Mouse (Mus musculus) lung, embryonic 14.5 days (tissue): ENCODE data around the gene Wbp1. TPM values are rescaled to one million over a fixed set of nuclear protein-coding genes. Genes with fewer than 3 reads are reported as not detected.

Experiments
- ATAC-seq: fragments of 200-750 bp; cut with Nextera tagmentation; 2 replicates; pipeline ENCODE4 v1.8.0; 2017; ENCODE audit warnings: mild to moderate bottlenecking, moderate TSS enrichment, moderate library complexity; ENCODE audit not compliant: insufficient read depth
- DNase-seq: peaks from one replicate; pipeline ENCODE4 v3.0.0-alpha.2; 2015
- H3K27ac ChIP-seq: fragments of 300-500 bp; sonication (generic); 2 replicates; pipeline ENCODE4 v1.5.1; 2014; ENCODE audit warnings: low read depth, mild to moderate bottlenecking, moderate library complexity
- H3K27me3 ChIP-seq: fragments of 300-500 bp; sonication (generic); 2 replicates; pipeline ENCODE4 v1.6.1; 2014; ENCODE audit warnings: low read length, control low read depth; ENCODE audit not compliant: insufficient read depth
- H3K36me3 ChIP-seq: fragments of 300-500 bp; sonication (generic); 2 replicates; pipeline ENCODE4 v1.6.1; 2014; ENCODE audit warnings: control low read depth; ENCODE audit not compliant: insufficient read depth
- H3K4me1 ChIP-seq: fragments of 300-500 bp; sonication (generic); 2 replicates; pipeline ENCODE4 v1.6.1; 2014; ENCODE audit warnings: antibody characterized with exemption, control low read depth; ENCODE audit not compliant: insufficient read depth
- H3K4me2 ChIP-seq: fragments of 300-500 bp; sonication (generic); 2 replicates; pipeline ENCODE4 v1.6.1; 2014; ENCODE audit warnings: mild to moderate bottlenecking
- H3K4me3 ChIP-seq: fragments of 300-500 bp; sonication (generic); 2 replicates; pipeline ENCODE4 v1.5.1; 2014; ENCODE audit warnings: low read depth, low read length
- H3K9ac ChIP-seq: fragments of 300-500 bp; sonication (generic); 2 replicates; pipeline ENCODE4 v1.6.1; 2014
- H3K9me3 ChIP-seq: fragments of 300-500 bp; sonication (generic); 2 replicates; pipeline ENCODE4 v1.6.1; 2016; ENCODE audit warnings: low read depth, low read length, control low read depth
- CTCF ChIP-seq: IDR thresholded peaks from 2 replicates; pipeline ENCODE4 v1.5.1; 2016; ENCODE audit warnings: antibody characterized with exemption, low read depth
- WGBS: fragments of 180-500 bp; shearing (Covaris S2); extraction: QIAGEN DNeasy Blood & Tissue Kit; methylation state at CpG from one replicate; pipeline ENCODE4 v1.1.7; 2014; 5-methylcytosine and 5-hydroxymethylcytosine counted together
- polyA plus RNA-seq: library from polyadenylated mRNA; unstranded; fragments of >200 nt; fragmentation: Nextera tagmentation; extraction: Ambion mirVana; gene quantifications from 2 replicates; pipeline ENCODE4 v1.2.1, GENCODE M21; 2014

The Wbp1 gene
- polyA plus RNA-seq, 1 experiment from 2014 or later = 91.5 TPM

- Histone ChIP-seq H3K4me2 (peak overlapping the region; percentile 85), H3K27ac (0 out of 2 replicates have a peak overlapping the region, but pooled peaks have one; percentile 85), H3K9me3 (no peaks in the 10 kb centered on the region), H3K9ac (peak overlapping the region; percentile 88), H3K27me3 (no peaks in the 10 kb centered on the region), H3K4me1 (peaks cover 10% of the 10 kb centered on the region; the same call in 1 of the 2 replicates), H3K36me3 (peaks cover 16% of the 10 kb centered on the region; the same call in 1 of the 2 replicates), H3K4me3 (peak overlapping the region; percentile 73)
- ATAC-seq = peak; percentile 31; the same call in 1 of the 2 replicates
- WGBS = 39% methylated on average over 13 of the region's 13 CpGs
- TF ChIP-seq CTCF = peak; percentile 90
- DNase-seq = peak; percentile 86
These were observed 13.6 kb downstream of the Wbp1 start for GRCm38 (mm10) chr6:83107566-83108400.

- Histone ChIP-seq H3K36me3 (peaks cover 9% of the 10 kb centered on the region; the same call in 1 of the 2 replicates), H3K9me3 (no peaks in the 10 kb centered on the region), H3K9ac (no peak overlapping the region), H3K4me3 (no peak overlapping the region), H3K27ac (no peak overlapping the region), H3K4me1 (peaks cover 9% of the 10 kb centered on the region; the same call in 1 of the 2 replicates), H3K4me2 (no peak overlapping the region), H3K27me3 (no peaks in the 10 kb centered on the region)
- TF ChIP-seq CTCF = no peak
- WGBS = 71% methylated on average over 4 of the region's 4 CpGs
- ATAC-seq (no peak), DNase-seq (no peak)
These were observed 17.2 kb downstream of the Wbp1 start for GRCm38 (mm10) chr6:83104158-83104557.

- DNase-seq (no peak), ATAC-seq (no peak)
- Histone ChIP-seq H3K9ac (no peak overlapping the region), H3K27me3 (no peaks in the 10 kb centered on the region), H3K4me1 (peaks cover 7% of the 10 kb centered on the region; the same call in 1 of the 2 replicates), H3K9me3 (no peaks in the 10 kb centered on the region), H3K27ac (no peak overlapping the region), H3K36me3 (peaks cover 9% of the 10 kb centered on the region; the same call in 1 of the 2 replicates), H3K4me2 (peak overlapping the region; percentile 100), H3K4me3 (no peak overlapping the region)
- 43% methylated on average over 11 of the region's 11 CpGs for WGBS
- TF ChIP-seq CTCF = no peak
These were observed 18.2 kb downstream of the Wbp1 start for GRCm38 (mm10) chr6:83103130-83103650.

GRCm38 (mm10) chr6:83101688-83102556, 19.4 kb downstream of the Wbp1 start:
- Histone ChIP-seq H3K4me1 (peaks cover 7% of the 10 kb centered on the region; the same call in 1 of the 2 replicates), H3K27me3 (no peaks in the 10 kb centered on the region), H3K36me3 (peaks cover 7% of the 10 kb centered on the region; the same call in 1 of the 2 replicates), H3K27ac (peak overlapping the region; percentile 80), H3K4me2 (peak overlapping the region; percentile 100), H3K9me3 (no peaks in the 10 kb centered on the region), H3K9ac (peak overlapping the region; percentile 76), H3K4me3 (peak overlapping the region; percentile 80)
- WGBS = under 1% methylated on average over 68 of the region's 74 CpGs
- ATAC-seq = peak; percentile 84
- TF ChIP-seq CTCF = peak; percentile 45
- DNase-seq = peak; percentile 80

- Histone ChIP-seq H3K27me3 (no peaks in the 10 kb centered on the region), H3K27ac (peak within 1 kb of the TSS; percentile 80), H3K9ac (peak within 1 kb of the TSS; percentile 76), H3K9me3 (no peaks in the 10 kb centered on the region), H3K4me3 (peak within 1 kb of the TSS; percentile 80), H3K4me1 (peaks cover 7% of the 10 kb centered on the region; the same call in 1 of the 2 replicates), H3K4me2 (peak within 1 kb of the TSS; percentile 100), H3K36me3 (0 out of 2 replicates have a peak, but pooled peaks cover 3% of the 10 kb centered on the region)
- WGBS = 2% methylated on average over 25 of the region's 25 CpGs
- peak; percentile 65 for TF ChIP-seq CTCF
- peak; percentile 88 for ATAC-seq
- DNase-seq = peak; percentile 91
These were observed 20.1 kb downstream of the Wbp1 start, which contains the start of the genes Ccdc142 and Gm42688 for GRCm38 (mm10) chr6:83101316-83101687. Gene Ccdc142 (plus strand): TSS chr6:83101601. Gene Gm42688 (plus strand): TSS chr6:83101617.

GRCm38 (mm10) chr6:83098411-83098810, 22.9 kb downstream of the Wbp1 start:
- Histone ChIP-seq H3K27me3 (no peaks in the 10 kb centered on the region), H3K4me3 (no peak overlapping the region), H3K4me2 (no peak overlapping the region), H3K27ac (no peak overlapping the region), H3K9ac (no peak overlapping the region), H3K9me3 (no peaks in the 10 kb centered on the region), H3K36me3 (no peaks in the 10 kb centered on the region), H3K4me1 (peaks cover 7% of the 10 kb centered on the region; the same call in 1 of the 2 replicates)
- ATAC-seq (no peak), DNase-seq (no peak)
- TF ChIP-seq CTCF = no peak
- WGBS = 78% methylated on average over 2 of the region's 2 CpGs
